Mouse (Mus musculus) forebrain, embryonic 13.5 days (tissue): ENCODE results near the gene Twist1. TPM values are rescaled to one million over a fixed set of nuclear protein-coding genes. Genes with fewer than 3 reads are reported as not detected.

Experiments used
- ATAC-seq: fragments of 200-750 bp; cut with Nextera tagmentation; 2 replicates; pipeline ENCODE4 v1.8.0; 2017
- H3K27ac ChIP-seq: fragments of 300-500 bp; sonication (generic); 2 replicates; pipeline ENCODE4 v1.5.1; 2015; ENCODE audit warnings: inconsistent platforms, mild to moderate bottlenecking, moderate library complexity
- H3K27me3 ChIP-seq: fragments of 300-500 bp; sonication (generic); 2 replicates; pipeline ENCODE4 v1.6.1; 2015; ENCODE audit warnings: mild to moderate bottlenecking, inconsistent platforms
- H3K36me3 ChIP-seq: fragments of 300-500 bp; sonication (generic); 2 replicates; pipeline ENCODE4 v1.6.1; 2015; ENCODE audit warnings: mild to moderate bottlenecking, inconsistent platforms; ENCODE audit not compliant: poor library complexity, severe bottlenecking
- H3K4me1 ChIP-seq: fragments of 300-500 bp; sonication (generic); 2 replicates; pipeline ENCODE4 v1.6.1; 2015; ENCODE audit warnings: inconsistent platforms
- H3K4me2 ChIP-seq: fragments of 300-500 bp; sonication (generic); 2 replicates; pipeline ENCODE4 v1.6.1; 2015; ENCODE audit warnings: inconsistent platforms, mild to moderate bottlenecking, moderate library complexity
- H3K4me3 ChIP-seq: fragments of 300-500 bp; sonication (generic); 2 replicates; pipeline ENCODE4 v1.5.1; 2015; ENCODE audit warnings: mild to moderate bottlenecking, inconsistent platforms
- H3K9ac ChIP-seq: fragments of 300-500 bp; sonication (generic); 2 replicates; pipeline ENCODE4 v1.6.1; 2015; ENCODE audit warnings: mild to moderate bottlenecking, inconsistent platforms
- H3K9me3 ChIP-seq: fragments of 300-500 bp; sonication (generic); replicated peaks from 2 replicates; pipeline ENCODE4 v1.6.1; 2016; ENCODE audit warnings: inconsistent platforms
- WGBS: fragments of 180-500 bp; shearing (Covaris S2); methylation state at CpG from one replicate; pipeline ENCODE4 v1.1.7; 2015; 5-methylcytosine and 5-hydroxymethylcytosine counted together
- polyA plus RNA-seq: library from polyadenylated mRNA; unstranded; fragments of >200 nt; fragmentation: Nextera tagmentation; extraction: Ambion mirVana; gene quantifications from 2 replicates; pipeline ENCODE4 v1.2.1, GENCODE M21; 2015

The Twist1 gene
- polyA plus RNA-seq, 1 experiment from 2014 or later: 0.62 TPM

DNA sequence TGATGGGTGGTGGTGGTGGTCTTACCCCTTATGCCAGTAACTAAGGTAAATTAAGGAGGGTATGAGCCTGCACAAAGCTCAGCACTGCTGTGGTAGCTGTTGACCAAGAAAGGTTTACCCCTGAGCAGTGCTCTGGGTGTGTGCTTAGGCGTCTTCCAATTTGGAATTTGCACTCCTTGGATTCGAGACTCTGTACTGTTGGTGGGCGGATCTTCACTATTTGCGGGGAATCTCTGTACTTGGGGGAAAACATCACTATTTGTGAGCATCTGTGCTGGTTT, 11.4 kb downstream of the Twist1 start:
- Histone ChIP-seq H3K4me2 (no peak overlapping the region), H3K36me3 (no peaks in the 10 kb centered on the region), H3K27me3 (peaks cover 94% of the 10 kb centered on the region), H3K27ac (no peak overlapping the region), H3K9me3 (no peaks in the 10 kb centered on the region), H3K4me3 (no peak overlapping the region), H3K9ac (no peak overlapping the region), H3K4me1 (peaks cover 22% of the 10 kb centered on the region; the same call in 1 of the 2 replicates)
- no peak for ATAC-seq
- 6% methylated on average over 4 of the region's 4 CpGs for WGBS

DNA sequence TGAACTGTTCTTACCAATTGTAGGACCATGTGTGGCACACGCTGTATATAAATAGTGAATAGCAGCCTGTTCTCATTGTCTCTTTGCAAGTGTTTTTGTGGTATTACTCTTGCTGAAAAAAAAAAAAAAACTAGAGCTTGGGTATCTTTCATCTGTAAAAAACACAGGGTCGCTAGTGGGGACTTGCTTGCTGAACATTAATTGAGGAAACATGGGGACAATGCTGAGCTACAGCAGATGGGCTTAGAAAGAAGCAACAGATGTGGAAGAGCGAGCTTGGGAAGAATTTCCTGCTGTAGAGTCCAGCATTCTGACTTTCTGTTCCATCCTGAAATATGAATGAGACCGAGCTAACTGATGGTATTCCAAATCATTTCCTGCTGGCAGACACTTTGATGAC, 22.7 kb downstream of the Twist1 start:
- no peak overlapping the region for H3K9ac ChIP-seq
- no peak overlapping the region for H3K4me2 ChIP-seq
- peaks cover 3% of the 10 kb centered on the region; the same call in 1 of the 2 replicates for H3K27me3 ChIP-seq
- no peak overlapping the region for H3K27ac ChIP-seq
- H3K4me3 ChIP-seq: no peak overlapping the region
- no peak for ATAC-seq
- 78% methylated on average over 4 of the region's 4 CpGs for WGBS
- no peaks in the 10 kb centered on the region for H3K9me3 ChIP-seq
- no peaks in the 10 kb centered on the region for H3K36me3 ChIP-seq
- no peaks in the 10 kb centered on the region for H3K4me1 ChIP-seq

DNA sequence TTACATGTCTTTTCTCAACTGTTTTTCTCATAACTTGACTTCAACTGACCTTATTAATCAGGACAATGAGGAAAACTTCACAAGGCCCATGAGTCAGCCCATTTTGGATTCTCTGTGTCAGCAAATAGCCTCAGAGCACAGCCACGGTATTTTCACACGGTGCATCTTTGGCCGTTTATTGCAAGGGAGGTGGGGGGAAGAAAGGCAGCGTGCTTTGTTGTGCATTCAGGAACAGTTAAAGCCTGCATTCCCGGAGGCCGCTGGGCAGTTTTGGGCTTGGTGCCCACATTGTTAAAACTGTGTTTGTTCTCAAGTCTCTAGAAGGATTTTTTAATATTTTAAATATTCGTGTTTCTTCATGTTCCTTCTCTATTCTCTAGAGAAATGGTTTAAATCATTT, 24.0 kb downstream of the Twist1 start:
- no peak overlapping the region for H3K4me2 ChIP-seq
- H3K9ac ChIP-seq: no peak overlapping the region
- no peaks in the 10 kb centered on the region for H3K27me3 ChIP-seq
- H3K9me3 ChIP-seq: no peaks in the 10 kb centered on the region
- H3K27ac ChIP-seq: no peak overlapping the region
- H3K4me1 ChIP-seq: no peaks in the 10 kb centered on the region
- WGBS: 16% methylated on average over 7 of the region's 7 CpGs
- no peak overlapping the region for H3K4me3 ChIP-seq
- ATAC-seq: no peak
- no peaks in the 10 kb centered on the region for H3K36me3 ChIP-seq

DNA sequence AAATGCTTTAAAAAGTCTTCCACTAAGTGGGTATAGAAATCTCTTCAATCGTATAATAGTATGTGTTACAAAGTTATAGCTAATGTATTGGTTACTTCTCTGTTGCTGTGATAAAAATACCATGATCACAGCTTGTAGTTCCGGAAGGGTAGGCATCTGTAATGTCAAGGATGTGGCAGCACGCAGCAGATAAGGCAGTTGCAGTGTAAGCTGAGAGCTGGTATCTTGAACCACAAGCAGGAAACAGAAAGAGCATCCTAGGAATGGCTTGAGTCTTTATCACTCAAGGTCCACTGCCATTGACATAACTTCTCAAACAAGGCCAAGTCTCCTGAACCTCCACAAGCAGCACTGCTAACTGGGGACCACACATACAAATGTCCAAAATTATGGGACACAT, 35.7 kb downstream of the Twist1 start:
- Histone ChIP-seq H3K4me2 (no peak overlapping the region), H3K27me3 (no peaks in the 10 kb centered on the region), H3K9me3 (no peaks in the 10 kb centered on the region), H3K27ac (no peak overlapping the region), H3K9ac (no peak overlapping the region), H3K4me3 (no peak overlapping the region), H3K4me1 (no peaks in the 10 kb centered on the region), H3K36me3 (no peaks in the 10 kb centered on the region)
- no peak for ATAC-seq
- WGBS: 93% methylated on average over 3 of the region's 3 CpGs

Other genes starting within 250 kb of the Twist1 start
- not detected in 2 replicates for gene Ferd3l, start 29.2 kb upstream of the Twist1 start, polyA plus RNA-seq